Mouse (Mus musculus): ENCODE data around the gene Gsx1. TPM values are rescaled to one million over a fixed set of nuclear protein-coding genes. Genes with fewer than 3 reads are reported as not detected.

Gsx1 gene
- total and polyA plus RNA-seq, 3 experiments: not detected

GRCm38 (mm10) chr5:147235406-147236309 lies 47.2 kb downstream of the Gsx1 start:
- H3K9me3 ChIP-seq (replicated peaks; ENCODE audit: low read length): no peaks in the 10 kb centered on the region
- no peak overlapping the region for H3K27ac ChIP-seq (ENCODE audit: insufficient read depth, low read depth)
- no peaks in the 10 kb centered on the region for H3K4me1 ChIP-seq (ENCODE audit: control insufficient read depth in 1 of 2, insufficient read depth in 2 of 2)
- no peak for DNase-seq (ENCODE audit: extremely low read depth)
- H3K27me3 ChIP-seq (replicated peaks): peaks cover 53% of the 10 kb centered on the region
- dilution Hi-C loops (cut with MboI; ENCODE audit: extremely low pct_ligation_motif_present, extremely low pct_unique_long_range_greater_than_20kb, low sequenced_read_pairs): no loop called here
- no peaks in the 10 kb centered on the region for H3K36me3 ChIP-seq (replicated peaks in 1 of 2; ENCODE audit: control insufficient read depth in 1 of 2, insufficient read depth in 1 of 2, low read length in 1 of 2)
- H3K4me3 ChIP-seq (replicated peaks in 1 of 3; ENCODE audit: low read depth in 2 of 3, low read length in 2 of 3, poor library complexity in 1 of 3): no peak overlapping the region
- H3K79me2 ChIP-seq (replicated peaks; ENCODE audit: control insufficient read depth, extremely low read depth, insufficient read depth, poor library complexity, severe bottlenecking): no peaks in the 10 kb centered on the region
- in situ Hi-C loops (cut with MboI; ENCODE audit: low pct_ligation_motif_present, low pct_unique_long_range_greater_than_20kb, low sequenced_read_pairs): loop anchor here (10.0 kb wide), 2 partner anchors 291 to 561 kb away; partner anchors contain the start of gene Gtf3a
- no peak for TF ChIP-seq EP300 (IDR thresholded peaks at IDR 0.05; ENCODE audit: low read length)
- TF ChIP-seq MXI1 (IDR thresholded peaks at IDR 0.05; ENCODE audit: low read depth, low read length): no peak
- no peak for TF ChIP-seq MYC (IDR thresholded peaks at IDR 0.05; ENCODE audit: low read depth, low read length)
- no peak for TF ChIP-seq ETS1 (conservative IDR thresholded peaks at IDR 0.05; ENCODE audit: low read depth, low read length)
- TF ChIP-seq TBP (conservative IDR thresholded peaks at IDR 0.05; ENCODE audit: low read depth, low read length): no peak
- no peak for TF ChIP-seq POLR2A (IDR thresholded peaks at IDR 0.05; ENCODE audit: low read depth, low read length)
- TF ChIP-seq ELF1 (IDR thresholded peaks at IDR 0.05; ENCODE audit: low read depth, low read length): no peak
- TF ChIP-seq RCOR1 (conservative IDR thresholded peaks at IDR 0.05; ENCODE audit: low read depth, low read length): no peak
- no peak for TF ChIP-seq MAZ (IDR thresholded peaks at IDR 0.05; ENCODE audit: low read depth, low read length)
- TF ChIP-seq UBTF (IDR thresholded peaks at IDR 0.05; ENCODE audit: low read depth, low read length): no peak
- TF ChIP-seq RAD21 (IDR thresholded peaks at IDR 0.05; ENCODE audit: low read depth, low read length): no peak
- TF ChIP-seq ZKSCAN1 (IDR thresholded peaks at IDR 0.05; ENCODE audit: borderline replicate concordance, low read depth, low read length): no peak
- TF ChIP-seq IRF4 (IDR thresholded peaks at IDR 0.05; ENCODE audit: low read depth, low read length): no peak
- TF ChIP-seq CTCF (conservative IDR thresholded peaks at IDR 0.05 in 1 of 2, IDR thresholded peaks at IDR 0.05 in 1 of 2; ENCODE audit: low read depth in 2 of 2, low read length in 2 of 2): no peak
- no peak for TF ChIP-seq ZNF384 (IDR thresholded peaks at IDR 0.05; ENCODE audit: low read depth, low read length)
- TF ChIP-seq KAT2A (IDR thresholded peaks at IDR 0.05; ENCODE audit: insufficient replicate concordance, low read length): no peak
- no peak for TF ChIP-seq ZC3H11A (IDR thresholded peaks at IDR 0.05; ENCODE audit: low read depth, low read length)
- no peak for TF ChIP-seq MEF2A (IDR thresholded peaks at IDR 0.05; ENCODE audit: borderline replicate concordance, low read depth, low read length)
- no peak overlapping the region for H3K9ac ChIP-seq (ENCODE audit: insufficient read depth, low read depth)
- H3K4me2 ChIP-seq (ENCODE audit: insufficient read depth, low read depth, poor library complexity, severe bottlenecking): no peak overlapping the region

Other genes with a start within 250 kb of the Gsx1 start
- gene Gtf3a, start 240.0 kb upstream of the Gsx1 start, total RNA-seq (2012; rRNA removed): 130 and 134 TPM in 2 replicates
- 110 and 116 TPM in 2 replicates for gene Gtf3a, start 240.0 kb upstream of the Gsx1 start, total RNA-seq (2014; rRNA removed)
- gene Gtf3a, start 240.0 kb upstream of the Gsx1 start, polyA plus RNA-seq (2012; ENCODE audit: insufficient read length, low read depth): 133 and 134 TPM in 2 replicates
- 15.2 and 17.8 TPM in 2 replicates for gene Mtif3, start 224.9 kb upstream of the Gsx1 start, total RNA-seq (2012; rRNA removed)
- gene Mtif3, start 224.9 kb upstream of the Gsx1 start, total RNA-seq (2014; rRNA removed): 26.7 TPM in 2 replicates
- gene Mtif3, start 224.9 kb upstream of the Gsx1 start, polyA plus RNA-seq (2012; ENCODE audit: insufficient read length, low read depth): 24.3 and 25.6 TPM in 2 replicates
- gene Lnx2, start 112.1 kb upstream of the Gsx1 start, total RNA-seq (2012; rRNA removed): 25.6 and 30.1 TPM in 2 replicates
- 19.4 and 20.3 TPM in 2 replicates for gene Lnx2, start 112.1 kb upstream of the Gsx1 start, total RNA-seq (2014; rRNA removed)
- 18.8 and 22.9 TPM in 2 replicates for gene Lnx2, start 112.1 kb upstream of the Gsx1 start, polyA plus RNA-seq (2012; ENCODE audit: insufficient read length, low read depth)
- gene Polr1d, start 111.6 kb upstream of the Gsx1 start, total RNA-seq (2012; rRNA removed): 293 and 334 TPM in 2 replicates
- gene Polr1d, start 111.6 kb upstream of the Gsx1 start, total RNA-seq (2014; rRNA removed): 354 and 381 TPM in 2 replicates
- gene Polr1d, start 111.6 kb upstream of the Gsx1 start, polyA plus RNA-seq (2012; ENCODE audit: insufficient read length, low read depth): 300 and 322 TPM in 2 replicates
- not detected in 2 replicates for gene Pdx1, start 81.3 kb downstream of the Gsx1 start, total RNA-seq (2012; rRNA removed)
- gene Pdx1, start 81.3 kb downstream of the Gsx1 start, total RNA-seq (2014; rRNA removed): not detected in 2 replicates
- gene Pdx1, start 81.3 kb downstream of the Gsx1 start, polyA plus RNA-seq (2012; ENCODE audit: insufficient read length, low read depth): not detected in 2 replicates
- not detected in 2 replicates for gene Cdx2, start 118.6 kb downstream of the Gsx1 start, total RNA-seq (2012; rRNA removed)
- gene Cdx2, start 118.6 kb downstream of the Gsx1 start, total RNA-seq (2014; rRNA removed): not detected in 2 replicates
- gene Cdx2, start 118.6 kb downstream of the Gsx1 start, polyA plus RNA-seq (2012; ENCODE audit: insufficient read length, low read depth): not detected in 2 replicates
- not detected in 2 replicates for gene Urad, start 133.7 kb downstream of the Gsx1 start, total RNA-seq (2012; rRNA removed)
- not detected in 2 replicates for gene Urad, start 133.7 kb downstream of the Gsx1 start, total RNA-seq (2014; rRNA removed)
- not detected in 2 replicates for gene Urad, start 133.7 kb downstream of the Gsx1 start, polyA plus RNA-seq (2012; ENCODE audit: insufficient read length, low read depth)
- gene Flt3, start 211.8 kb downstream of the Gsx1 start, total RNA-seq (2012; rRNA removed): 0.76 TPM in 2 replicates
- gene Flt3, start 211.8 kb downstream of the Gsx1 start, total RNA-seq (2014; rRNA removed): 3.2 and 3.3 TPM in 2 replicates
- gene Flt3, start 211.8 kb downstream of the Gsx1 start, polyA plus RNA-seq (2012; ENCODE audit: insufficient read length, low read depth): 2.0 and 2.3 TPM in 2 replicates
- gene Pan3, start 241.5 kb downstream of the Gsx1 start, total RNA-seq (2012; rRNA removed): 40.2 and 42.9 TPM in 2 replicates
- gene Pan3, start 241.5 kb downstream of the Gsx1 start, total RNA-seq (2014; rRNA removed): 43.5 and 47.2 TPM in 2 replicates
- gene Pan3, start 241.5 kb downstream of the Gsx1 start, polyA plus RNA-seq (2012; ENCODE audit: insufficient read length, low read depth): 24.4 and 37.6 TPM in 2 replicates